Mouse (Mus musculus) CH12F3 (cell line): ENCODE data around the gene Ripor2.

Source experiments
- in situ Hi-C: fragments of 300-500 bp; cut with MboI; formaldehyde crosslinking; loops from 2 replicates; pipeline ENCODE4 v1.14.3; 2020; ENCODE audit warnings: low sequenced_read_pairs

Ripor2 gene

GRCm38 (mm10) chr13:24581833-24582232, at the start of gene Ripor2:
TSS of gene Ripor2 (plus strand) at chr13:24582189.
- in situ Hi-C loops: no loop called here

GRCm38 (mm10) chr13:24536531-24537167, 45.3 kb upstream of the Ripor2 start:
- in situ Hi-C loops: no loop called here

- in situ Hi-C loops: no loop called here
These were observed 44.0 kb upstream of the Ripor2 start for GRCm38 (mm10) chr13:24538012-24538411.

- in situ Hi-C loops: no loop called here
These were observed 43.0 kb upstream of the Ripor2 start for GRCm38 (mm10) chr13:24538941-24539340.

GRCm38 (mm10) chr13:24545677-24546076, 36.3 kb upstream of the Ripor2 start:
- in situ Hi-C loops: no loop called here

- in situ Hi-C loops: no loop called here
These were observed 35.1 kb upstream of the Ripor2 start for GRCm38 (mm10) chr13:24546801-24547459.

- in situ Hi-C loops: no loop called here
These were observed 33.1 kb upstream of the Ripor2 start for GRCm38 (mm10) chr13:24548911-24549310.

GRCm38 (mm10) chr13:24551100-24551931, 30.7 kb upstream of the Ripor2 start:
- in situ Hi-C loops: no loop called here

GRCm38 (mm10) chr13:24552039-24552438, 29.9 kb upstream of the Ripor2 start:
- in situ Hi-C loops: no loop called here

GRCm38 (mm10) chr13:24561391-24561790, 20.6 kb upstream of the Ripor2 start:
- in situ Hi-C loops: no loop called here

GRCm38 (mm10) chr13:24564706-24565105, 17.3 kb upstream of the Ripor2 start:
- in situ Hi-C loops: no loop called here

- in situ Hi-C loops: no loop called here
These were observed 16.6 kb upstream of the Ripor2 start for GRCm38 (mm10) chr13:24565230-24565949.

GRCm38 (mm10) chr13:24565950-24566320, 16.1 kb upstream of the Ripor2 start:
- in situ Hi-C loops: no loop called here

- in situ Hi-C loops: no loop called here
These were observed 14.7 kb upstream of the Ripor2 start for GRCm38 (mm10) chr13:24567176-24567811.

- in situ Hi-C loops: no loop called here
These were observed 12.9 kb upstream of the Ripor2 start for GRCm38 (mm10) chr13:24569066-24569465.

GRCm38 (mm10) chr13:24570716-24571115, 11.3 kb upstream of the Ripor2 start:
- in situ Hi-C loops: no loop called here

- in situ Hi-C loops: no loop called here
These were observed 10.1 kb upstream of the Ripor2 start for GRCm38 (mm10) chr13:24571906-24572305.

- in situ Hi-C loops: no loop called here
These were observed 6.9 kb upstream of the Ripor2 start for GRCm38 (mm10) chr13:24575126-24575525.

- in situ Hi-C loops: no loop called here
These were observed 5.5 kb upstream of the Ripor2 start for GRCm38 (mm10) chr13:24576338-24577119.

GRCm38 (mm10) chr13:24578317-24578716, 3.7 kb upstream of the Ripor2 start:
- in situ Hi-C loops: no loop called here
